Mouse (Mus musculus) embryonic fibroblast, embryonic 13.5 days (primary cell): Measurements from ENCODE around the gene Vmn1r137. TPM values are rescaled to one million over a fixed set of nuclear protein-coding genes. Genes with fewer than 3 reads are reported as not detected.
"Not testable (repeated sequence)": the region's sequence is repeated elsewhere in the genome, so short reads cannot be mapped to it uniquely, and the experiment has no call there.

Experiments
- H3K27ac ChIP-seq: 2 replicates; pipeline ENCODE4 v1.5.1; 2012; ENCODE audit warnings: low read length, control low read depth, inconsistent platforms; ENCODE audit not compliant: insufficient read depth
- H3K4me1 ChIP-seq: 2 replicates; pipeline ENCODE4 v1.6.1; 2011; ENCODE audit warnings: low read length; ENCODE audit not compliant: control insufficient read depth, insufficient read depth
- H3K4me3 ChIP-seq: 2 replicates; pipeline ENCODE4 v1.5.1; 2011; ENCODE audit warnings: mild to moderate bottlenecking, control low read depth, low read length; ENCODE audit not compliant: insufficient read depth
- polyA plus RNA-seq: library from polyadenylated mRNA; stranded (reverse); fragments of >200 nt; gene quantifications from 2 replicates; pipeline ENCODE4 v1.2.4, GENCODE M21; 2011; ENCODE audit warnings: low read depth; ENCODE audit not compliant: missing spikeins, insufficient read length

The Vmn1r137 gene
- polyA plus RNA-seq, result not detected in 2 replicates

DNA sequence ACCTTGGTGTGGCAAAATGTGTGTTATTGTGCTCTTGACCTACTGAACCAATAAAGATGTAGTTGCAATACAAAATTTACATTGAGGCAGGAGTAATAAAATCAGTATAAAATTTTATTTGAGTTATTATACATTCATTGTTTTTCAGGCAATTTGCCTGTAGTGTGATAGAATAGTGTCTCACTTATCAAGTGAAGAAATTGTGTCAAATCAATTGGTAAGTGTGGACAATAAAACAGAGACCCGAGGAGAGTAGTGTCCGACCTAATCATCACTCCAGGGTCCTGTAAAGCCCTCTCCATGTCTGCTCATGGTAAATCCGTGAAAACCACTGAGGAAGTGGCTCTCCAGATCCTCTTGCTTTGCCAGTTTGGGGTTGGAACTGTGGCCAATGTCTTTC lies at the start of gene Vmn1r137:
Gene Vmn1r137, plus strand, starts transcription at position 301 of the 400 bp plus-strand sequence.
- not testable (repeated sequence) for H3K4me1 ChIP-seq, H3K27ac ChIP-seq, H3K4me3 ChIP-seq

DNA sequence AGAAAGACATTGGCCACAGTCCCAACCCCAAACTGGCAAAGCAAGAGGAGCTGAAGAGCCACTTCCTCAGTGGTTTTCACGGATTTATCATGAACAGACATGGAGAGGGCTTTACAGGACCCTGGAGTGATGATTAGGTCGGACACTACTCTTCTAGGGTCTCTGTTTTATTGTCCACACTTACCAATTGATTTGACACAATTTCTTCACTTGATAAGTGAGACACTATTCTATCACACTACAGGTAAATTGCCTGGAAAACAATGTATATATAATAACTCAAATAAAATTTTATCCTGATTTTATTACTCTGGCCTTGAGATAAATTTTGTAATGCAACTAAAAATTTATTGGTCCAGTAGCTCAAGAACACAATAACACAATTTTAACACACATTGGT lies 34.4 kb downstream of the Vmn1r137 start, which contains the start of gene Vmn1r138:
Gene Vmn1r138, minus strand, starts transcription at position 101 of the 400 bp plus-strand sequence.
- not testable (repeated sequence) for H3K27ac ChIP-seq, H3K4me1 ChIP-seq, H3K4me3 ChIP-seq

Other genes starting within 250 kb of the Vmn1r137 start
- not detected in 2 replicates for gene Gm4175, start 233.1 kb upstream of the Vmn1r137 start, polyA plus RNA-seq
- gene Gm4177, start 197.9 kb upstream of the Vmn1r137 start, polyA plus RNA-seq, result not detected in 2 replicates
- gene Vmn1r135, start 162.2 kb upstream of the Vmn1r137 start, polyA plus RNA-seq, result not detected in 2 replicates
- not detected in 2 replicates for gene Gm5725, start 150.3 kb upstream of the Vmn1r137 start, polyA plus RNA-seq
- not detected in 2 replicates for gene Gm5891, start 73.3 kb upstream of the Vmn1r137 start, polyA plus RNA-seq
- gene Vmn1r138, start 34.3 kb downstream of the Vmn1r137 start, polyA plus RNA-seq, result not detected in 2 replicates
- not detected in 2 replicates for gene Gm6176, start 61.7 kb downstream of the Vmn1r137 start, polyA plus RNA-seq
- not detected in 2 replicates for gene Vmn1r139, start 74.5 kb downstream of the Vmn1r137 start, polyA plus RNA-seq
- gene Gm16451, start 123.7 kb downstream of the Vmn1r137 start, polyA plus RNA-seq, result not detected in 2 replicates
- gene Gm10666, start 140.2 kb downstream of the Vmn1r137 start, polyA plus RNA-seq, result not detected in 2 replicates
- not detected in 2 replicates for gene Vmn1r142, start 169.4 kb downstream of the Vmn1r137 start, polyA plus RNA-seq
- not detected in 2 replicates for gene Vmn1r143, start 194.8 kb downstream of the Vmn1r137 start, polyA plus RNA-seq
- gene Gm8653, start 206.7 kb downstream of the Vmn1r137 start, polyA plus RNA-seq, result not detected in 2 replicates
- not detected in 2 replicates for gene Gm8453, start 234.9 kb downstream of the Vmn1r137 start, polyA plus RNA-seq